Mouse (Mus musculus) myocyte (in vitro differentiated cells): ENCODE data around the gene Gm45711. TPM values are rescaled to one million over a fixed set of nuclear protein-coding genes. Genes with fewer than 3 reads are reported as not detected.
"Not testable (repeated sequence)": the region's sequence is repeated elsewhere in the genome, so short reads cannot be mapped to it uniquely, and the experiment has no call there.

ENCODE experiments used
- H3K27me3 ChIP-seq: one replicate; pipeline ENCODE4 v1.6.1; 2011; ENCODE audit not compliant: control insufficient read depth, insufficient read depth, insufficient read length
- H3K36me3 ChIP-seq: one replicate; pipeline ENCODE4 v1.6.1; 2011; ENCODE audit not compliant: control insufficient read depth, insufficient read depth
- H3K4me2 ChIP-seq: one replicate; pipeline ENCODE4 v1.6.1; 2011; ENCODE audit warnings: low read depth, control low read depth
- H3K4me3 ChIP-seq: one replicate; pipeline ENCODE4 v1.5.1; 2011; ENCODE audit warnings: mild to moderate bottlenecking, control low read depth, moderate library complexity
- H3K79me2 ChIP-seq: one replicate; pipeline ENCODE4 v1.6.1; 2011; ENCODE audit not compliant: control insufficient read depth, insufficient read depth
- H3ac ChIP-seq: one replicate; pipeline ENCODE4 v1.6.1; 2011; ENCODE audit not compliant: control insufficient read depth, insufficient read length
- CEBPB ChIP-seq: IDR thresholded peaks from 2 replicates; pipeline ENCODE4 v1.6.1; 2011; ENCODE audit warnings: mild to moderate bottlenecking, moderate library complexity; ENCODE audit not compliant: poor library complexity, insufficient read depth, severe bottlenecking
- E2F4 ChIP-seq: IDR thresholded peaks from one replicate; pipeline ENCODE4 v1.6.1; 2011; ENCODE audit warnings: mild to moderate bottlenecking, control low read depth, moderate library complexity; ENCODE audit not compliant: insufficient read depth
- MAX ChIP-seq: IDR thresholded peaks from one replicate; pipeline ENCODE4 v1.6.1; 2011; ENCODE audit warnings: low read depth, mild to moderate bottlenecking, control low read depth
- MYOD1 ChIP-seq, 3 experiments: IDR thresholded peaks; one replicate each; pipeline ENCODE4 v1.6.1; 2011; ENCODE audit warnings: control low read depth in 2 of 3, low read depth in 2 of 3, mild to moderate bottlenecking in 2 of 3, moderate library complexity in 1 of 3; ENCODE audit not compliant: insufficient read length in 2 of 3, control insufficient read depth in 1 of 3
- MYOG ChIP-seq, 3 experiments: IDR thresholded peaks; one replicate each; pipeline ENCODE4 v1.6.1; 2011; ENCODE audit warnings: control low read depth in 2 of 3, low read depth in 2 of 3, mild to moderate bottlenecking in 2 of 3; ENCODE audit not compliant: insufficient read length in 2 of 3, control insufficient read depth in 1 of 3, insufficient read depth in 1 of 3
- POLR2A ChIP-seq: IDR thresholded peaks from one replicate; pipeline ENCODE4 v1.6.1; 2011; ENCODE audit warnings: low read depth, mild to moderate bottlenecking, control low read depth, moderate library complexity; ENCODE audit not compliant: insufficient read length
- POLR2AphosphoS2 ChIP-seq: IDR thresholded peaks from one replicate; pipeline ENCODE4 v1.6.1; 2011; ENCODE audit warnings: low read depth, control low read depth; ENCODE audit not compliant: insufficient read length
- REST ChIP-seq: IDR thresholded peaks from one replicate; pipeline ENCODE4 v1.6.1; 2011; ENCODE audit warnings: mild to moderate bottlenecking, control low read depth, moderate library complexity; ENCODE audit not compliant: insufficient read depth, insufficient read length
- SRF ChIP-seq: IDR thresholded peaks from one replicate; pipeline ENCODE4 v1.6.1; 2011; ENCODE audit warnings: low read depth; ENCODE audit not compliant: control insufficient read depth, insufficient read length
- TCF12 ChIP-seq: IDR thresholded peaks from one replicate; pipeline ENCODE4 v1.6.1; 2011; ENCODE audit warnings: mild to moderate bottlenecking, control low read depth; ENCODE audit not compliant: poor library complexity, insufficient read depth, severe bottlenecking
- TCF3 ChIP-seq: IDR thresholded peaks from one replicate; pipeline ENCODE4 v1.6.1; 2011; ENCODE audit warnings: low read depth, control low read depth; ENCODE audit not compliant: insufficient read length
- USF1 ChIP-seq: IDR thresholded peaks from one replicate; pipeline ENCODE4 v1.6.1; 2011; ENCODE audit warnings: low read depth, mild to moderate bottlenecking, control low read depth, moderate library complexity
- polyA plus RNA-seq: library from polyadenylated mRNA; unstranded; fragments of >200 nt; fragmentation: generic; extraction: Trizol; gene quantifications from one replicate; pipeline ENCODE4 v1.2.1, GENCODE M21; 2012; ENCODE audit warnings: missing spikeins

Gene Gm45711
- polyA plus RNA-seq, 1 experiment, result not detected

- H3K36me3 ChIP-seq, result no peaks in the 10 kb centered on the region
- no peak overlapping the region for H3K4me3 ChIP-seq
- no peak overlapping the region for H3K4me2 ChIP-seq
- H3K79me2 ChIP-seq, result no peaks in the 10 kb centered on the region
- no peak for TF ChIP-seq SRF
- no peak for TF ChIP-seq MAX
- TF ChIP-seq REST, result no peak
- no peak for TF ChIP-seq MYOG (IDR thresholded peaks at IDR 0.05; ENCODE audit: control insufficient read depth in 1 of 3, insufficient read depth in 1 of 3, insufficient read length in 2 of 3, low read depth in 2 of 3)
- no peak for TF ChIP-seq MYOD1 (IDR thresholded peaks at IDR 0.05; ENCODE audit: control insufficient read depth in 1 of 3, insufficient read length in 2 of 3, low read depth in 2 of 3)
- no peak for TF ChIP-seq CEBPB
- no peak for TF ChIP-seq E2F4
- TF ChIP-seq POLR2A, result no peak
- no peak for TF ChIP-seq POLR2AphosphoS2
- TF ChIP-seq TCF12, result no peak
- TF ChIP-seq USF1, result no peak
- TF ChIP-seq TCF3, result no peak
- peaks cover 10% of the 10 kb centered on the region for H3K27me3 ChIP-seq
- no peak overlapping the region for H3ac ChIP-seq
Measured at GRCm38 (mm10) chr8:104332665-104333631, 23.1 kb upstream of the Gm45711 start.

- H3K36me3 ChIP-seq, H3ac ChIP-seq, H3K4me2 ChIP-seq, H3K4me3 ChIP-seq, H3K79me2 ChIP-seq, H3K27me3 ChIP-seq: not testable (repeated sequence)
Measured at GRCm38 (mm10) chr8:104321930-104322329, 12.0 kb upstream of the Gm45711 start, which contains the start of gene Cmtm2b. Gene Cmtm2b, plus strand, starts transcription at chr8:104322230.

GRCm38 (mm10) chr8:104321267-104321666 is 11.4 kb upstream of the Gm45711 start, which contains the start of gene Gm11020:
Gene Gm11020, plus strand, starts transcription at chr8:104321567.
- not testable (repeated sequence) for H3K4me2 ChIP-seq, H3K27me3 ChIP-seq, H3ac ChIP-seq, H3K79me2 ChIP-seq, H3K4me3 ChIP-seq, H3K36me3 ChIP-seq

GRCm38 (mm10) chr8:104313311-104313710 is 3.4 kb upstream of the Gm45711 start:
- TF ChIP-seq CEBPB, result no peak
- no peaks in the 10 kb centered on the region for H3K79me2 ChIP-seq
- H3K36me3 ChIP-seq, result no peaks in the 10 kb centered on the region

GRCm38 (mm10) chr8:104312023-104312422 is 2.1 kb upstream of the Gm45711 start:
- H3K4me2 ChIP-seq, H3K79me2 ChIP-seq, H3ac ChIP-seq, H3K4me3 ChIP-seq, H3K36me3 ChIP-seq: not testable (repeated sequence)
- peaks cover 17% of the 10 kb centered on the region for H3K27me3 ChIP-seq

More at GRCm38 (mm10) chr8:104313311-104313710, 3.4 kb upstream of the Gm45711 start:
- Histone ChIP-seq H3K27me3 (peaks cover 17% of the 10 kb centered on the region), H3ac (no peak overlapping the region), H3K4me2 (no peak overlapping the region), H3K4me3 (no peak overlapping the region)

GRCm38 (mm10) chr8:104308341-104308740 is 1.5 kb downstream of the Gm45711 start:
- H3K27me3 ChIP-seq, result peaks cover 17% of the 10 kb centered on the region
- not testable (repeated sequence) for H3K4me2 ChIP-seq, H3K4me3 ChIP-seq, H3K36me3 ChIP-seq, H3ac ChIP-seq, H3K79me2 ChIP-seq
